Mouse (Mus musculus): ENCODE measurements at regions not wholly inside any gene's neighbourhood (a gene's known extent, or its start where the extent isn't known, plus 50 kb on each side); places are given as distances from the start of the nearest gene placed in this dataset.
"Not testable (repeated sequence)": the region's sequence is repeated elsewhere in the genome, so short reads cannot be mapped to it uniquely, and the experiment has no call there.

GRCm38 (mm10) chr16:21102033-21102432 lies 51.8 kb downstream of the Teddm3 start:
- CTCF ChIA-PET: not testable (repeated sequence)

GRCm38 (mm10) chr16:21100126-21100525 lies 53.7 kb downstream of the Teddm3 start:
- CTCF ChIA-PET: not testable (repeated sequence)

- CTCF ChIA-PET: no interaction called here
Observed at GRCm38 (mm10) chr16:21074779-21075148, 79.0 kb downstream of the Teddm3 start.

- CTCF ChIA-PET: not testable (repeated sequence)
Observed at GRCm38 (mm10) chr16:21074082-21074778, 79.6 kb downstream of the Teddm3 start.

GRCm38 (mm10) chr16:21060211-21060610 lies 93.6 kb downstream of the Teddm3 start:
- CTCF ChIA-PET: no interaction called here

- CTCF ChIA-PET: no interaction called here
Observed at GRCm38 (mm10) chr16:21054772-21055171, 99.0 kb downstream of the Teddm3 start.

- CTCF ChIA-PET: interaction anchor here (0.9 kb wide), 1 partner anchor 136 kb away, joined by 6 read pairs; no protein-coding TSS in a partner anchor
Observed at GRCm38 (mm10) chr16:21022087-21022486, 131.7 kb downstream of the Teddm3 start.

GRCm38 (mm10) chr16:21004871-21005270 lies 148.9 kb downstream of the Teddm3 start:
- CTCF ChIA-PET: no interaction called here

GRCm38 (mm10) chr16:21001126-21001525 lies 152.7 kb downstream of the Teddm3 start:
- CTCF ChIA-PET: no interaction called here

- CTCF ChIA-PET: no interaction called here
Observed at GRCm38 (mm10) chr16:20990524-20990923, 163.3 kb downstream of the Teddm3 start.

- CTCF ChIA-PET: no interaction called here
Observed at GRCm38 (mm10) chr16:20975406-20975805, 178.4 kb downstream of the Teddm3 start.

GRCm38 (mm10) chr16:20972442-20972841 lies 181.4 kb downstream of the Teddm3 start:
- CTCF ChIA-PET: no interaction called here

- CTCF ChIA-PET: interaction anchor here (0.7 kb wide), 1 partner anchor 53 kb away, joined by 3 read pairs; no protein-coding TSS in a partner anchor
Observed at GRCm38 (mm10) chr16:20958905-20959304, 194.9 kb downstream of the Teddm3 start.

GRCm38 (mm10) chr16:20936722-20937121 lies 202.4 kb upstream of the Thpo start:
- CTCF ChIA-PET: no interaction called here

GRCm38 (mm10) chr16:20934846-20935245 lies 200.5 kb upstream of the Thpo start:
- CTCF ChIA-PET: not testable (repeated sequence)

GRCm38 (mm10) chr16:20930003-20930402 lies 195.7 kb upstream of the Thpo start:
- CTCF ChIA-PET: not testable (repeated sequence)

- CTCF ChIA-PET: not testable (repeated sequence)
Observed at GRCm38 (mm10) chr16:20925776-20926175, 191.5 kb upstream of the Thpo start.

- CTCF ChIA-PET: not testable (repeated sequence)
Observed at GRCm38 (mm10) chr16:20910864-20911263, 176.6 kb upstream of the Thpo start.

GRCm38 (mm10) chr16:20908467-20909351 lies 174.4 kb upstream of the Thpo start:
- CTCF ChIA-PET: not testable (repeated sequence)

- CTCF ChIA-PET: no interaction called here
Observed at GRCm38 (mm10) chr16:20895734-20896133, 161.4 kb upstream of the Thpo start.

GRCm38 (mm10) chr16:20871726-20872125 lies 137.4 kb upstream of the Thpo start:
- CTCF ChIA-PET: interaction anchor here (0.8 kb wide), 1 partner anchor 377 kb away, joined by 4 read pairs; no protein-coding TSS in a partner anchor

- CTCF ChIA-PET: no interaction called here
Observed at GRCm38 (mm10) chr16:20866771-20867170, 132.5 kb upstream of the Thpo start.

GRCm38 (mm10) chr16:20861256-20861655 lies 126.9 kb upstream of the Thpo start:
- CTCF ChIA-PET: no interaction called here
